Mouse (Mus musculus): ENCODE results near the gene Cd19. TPM values are rescaled to one million over a fixed set of nuclear protein-coding genes. Genes with fewer than 3 reads are reported as not detected.
"Not testable (repeated sequence)": the region's sequence is repeated elsewhere in the genome, so short reads cannot be mapped to it uniquely, and the experiment has no call there.

Cd19 gene
- total and polyA plus RNA-seq, 2 experiments from 2014 or later: 0.23 TPM; not detected in 1

GRCm38 (mm10) chr7:126418496-126418895 is 3.8 kb upstream of the Cd19 start:
- Histone ChIP-seq H3K9me3 (ENCODE audit: low read length) (no peaks in the 10 kb centered on the region), H3K9ac (replicated peaks; ENCODE audit: low read length, poor library complexity, severe bottlenecking) (no peak overlapping the region), H3K27me3 (ENCODE audit: insufficient read depth, low read length) (no peaks in the 10 kb centered on the region), H3K4me3 (ENCODE audit: low read depth, low read length) (no peak overlapping the region), H3K36me3 (ENCODE audit: insufficient read depth, low read length) (no peaks in the 10 kb centered on the region), H3K27ac (ENCODE audit: low read depth, low read length) (no peak overlapping the region), H3K4me1 (ENCODE audit: insufficient read depth, low read length) (no peaks in the 10 kb centered on the region), H3K4me2 (ENCODE audit: low read depth, low read length, poor library complexity, severe bottlenecking) (no peak overlapping the region)
- no peak for DNase-seq (ENCODE audit: low spot score)
- WGBS: 68% methylated on average over 3 of the region's 3 CpGs
- no peak for ATAC-seq (ENCODE audit: low FRiP score)
- no peak for TF ChIP-seq CTCF (IDR thresholded peaks at IDR 0.05)

- Histone ChIP-seq H3K4me1 (ENCODE audit: insufficient read depth, low read length) (no peaks in the 10 kb centered on the region), H3K27ac (ENCODE audit: low read depth, low read length) (no peak overlapping the region), H3K9me3 (ENCODE audit: low read length) (no peaks in the 10 kb centered on the region), H3K36me3 (ENCODE audit: insufficient read depth, low read length) (no peaks in the 10 kb centered on the region), H3K4me3 (ENCODE audit: low read depth, low read length) (no peak overlapping the region), H3K4me2 (ENCODE audit: low read depth, low read length, poor library complexity, severe bottlenecking) (no peak overlapping the region), H3K9ac (replicated peaks; ENCODE audit: low read length, poor library complexity, severe bottlenecking) (no peak overlapping the region), H3K27me3 (ENCODE audit: insufficient read depth, low read length) (no peaks in the 10 kb centered on the region)
- ATAC-seq (ENCODE audit: low FRiP score) (no peak), DNase-seq (ENCODE audit: low spot score) (no peak)
- 76% methylated on average over 4 of the region's 4 CpGs for WGBS
- TF ChIP-seq CTCF (IDR thresholded peaks at IDR 0.05): no peak
Measured at GRCm38 (mm10) chr7:126417606-126418005, 2.9 kb upstream of the Cd19 start.

DNA sequence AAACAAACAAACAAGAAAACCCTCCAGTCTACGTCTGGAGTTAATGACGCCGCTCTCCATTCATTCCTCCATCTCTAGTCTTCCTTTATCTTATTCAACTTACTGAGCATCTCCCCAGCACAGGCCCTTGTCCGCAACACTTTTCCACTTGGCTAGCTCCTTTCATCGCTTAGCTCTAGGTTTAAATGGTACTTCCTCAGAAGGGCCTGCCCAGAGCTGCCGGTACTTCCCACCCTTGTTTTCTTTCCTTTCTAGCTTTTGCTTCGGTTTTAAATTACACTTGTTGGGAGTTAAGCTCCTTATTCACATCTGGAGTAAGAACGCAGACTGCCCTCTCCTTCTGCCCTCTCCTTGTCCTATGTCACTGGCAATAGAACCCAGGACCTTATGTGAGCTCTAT is 2.4 kb upstream of the Cd19 start:
- H3K4me3 ChIP-seq (ENCODE audit: low read depth, low read length): no peak overlapping the region
- H3K27me3 ChIP-seq (ENCODE audit: insufficient read depth, low read length): no peaks in the 10 kb centered on the region
- DNase-seq (ENCODE audit: low spot score): no peak
- H3K27ac ChIP-seq (ENCODE audit: low read depth, low read length): no peak overlapping the region
- TF ChIP-seq CTCF (IDR thresholded peaks at IDR 0.05): no peak
- H3K9me3 ChIP-seq (ENCODE audit: low read length): no peaks in the 10 kb centered on the region
- H3K4me1 ChIP-seq (ENCODE audit: insufficient read depth, low read length): no peaks in the 10 kb centered on the region
- H3K4me2 ChIP-seq (ENCODE audit: low read depth, low read length, poor library complexity, severe bottlenecking): no peak overlapping the region
- no peak overlapping the region for H3K9ac ChIP-seq (replicated peaks; ENCODE audit: low read length, poor library complexity, severe bottlenecking)
- no peaks in the 10 kb centered on the region for H3K36me3 ChIP-seq (ENCODE audit: insufficient read depth, low read length)
- no peak for ATAC-seq (ENCODE audit: low FRiP score)
- WGBS: 13% methylated on average over 8 of the region's 8 CpGs

DNA sequence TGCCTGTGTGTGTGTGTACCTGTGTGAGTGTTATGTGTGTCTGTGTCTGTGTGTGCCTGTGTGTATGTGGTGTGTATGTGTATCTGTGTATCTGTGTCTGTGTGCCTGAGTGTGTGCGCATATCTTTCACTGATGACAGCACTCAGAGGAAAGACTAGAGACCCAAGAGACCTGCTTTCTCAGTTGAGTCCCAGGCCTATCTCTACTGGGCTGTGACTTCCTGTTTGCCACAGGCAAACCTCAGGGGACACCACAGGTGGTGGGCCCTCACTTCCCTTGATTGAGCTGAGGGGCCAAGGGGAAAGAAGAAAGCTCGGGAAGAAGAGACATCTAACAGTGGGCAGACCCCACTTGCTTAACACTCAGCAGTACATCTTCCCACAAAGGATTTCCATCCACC is 1.9 kb upstream of the Cd19 start:
- ATAC-seq (ENCODE audit: low FRiP score) (no peak), DNase-seq (ENCODE audit: low spot score) (no peak)
- Histone ChIP-seq H3K36me3 (ENCODE audit: insufficient read depth, low read length) (no peaks in the 10 kb centered on the region), H3K4me1 (ENCODE audit: insufficient read depth, low read length) (no peaks in the 10 kb centered on the region), H3K27me3 (ENCODE audit: insufficient read depth, low read length) (no peaks in the 10 kb centered on the region), H3K9me3 (ENCODE audit: low read length) (no peaks in the 10 kb centered on the region), H3K4me2 (ENCODE audit: low read depth, low read length, poor library complexity, severe bottlenecking) (no peak overlapping the region), H3K27ac (ENCODE audit: low read depth, low read length) (no peak overlapping the region), H3K4me3 (ENCODE audit: low read depth, low read length) (no peak overlapping the region), H3K9ac (replicated peaks; ENCODE audit: low read length, poor library complexity, severe bottlenecking) (no peak overlapping the region)
- WGBS: 53% methylated on average over 2 of the region's 2 CpGs
- no peak for TF ChIP-seq CTCF (IDR thresholded peaks at IDR 0.05)

GRCm38 (mm10) chr7:126411061-126411460 is 3.6 kb downstream of the Cd19 start:
- Histone ChIP-seq H3K9me3 (ENCODE audit: low read length) (no peaks in the 10 kb centered on the region), H3K27me3 (ENCODE audit: insufficient read depth, low read length) (no peaks in the 10 kb centered on the region), H3K27ac (ENCODE audit: low read depth, low read length) (no peak overlapping the region), H3K36me3 (ENCODE audit: insufficient read depth, low read length) (no peaks in the 10 kb centered on the region), H3K4me3 (ENCODE audit: low read depth, low read length) (no peak overlapping the region), H3K4me1 (ENCODE audit: insufficient read depth, low read length) (no peaks in the 10 kb centered on the region), H3K9ac (replicated peaks; ENCODE audit: low read length, poor library complexity, severe bottlenecking) (no peak overlapping the region), H3K4me2 (ENCODE audit: low read depth, low read length, poor library complexity, severe bottlenecking) (no peak overlapping the region)
- TF ChIP-seq CTCF (IDR thresholded peaks at IDR 0.05): no peak
- DNase-seq (ENCODE audit: low spot score) (no peak), ATAC-seq (ENCODE audit: low FRiP score) (no peak)
- WGBS: 84% methylated on average over 4 of the region's 4 CpGs

- Histone ChIP-seq H3K4me2 (ENCODE audit: low read depth, low read length, poor library complexity, severe bottlenecking) (no peak overlapping the region), H3K9ac (replicated peaks; ENCODE audit: low read length, poor library complexity, severe bottlenecking) (no peak overlapping the region), H3K27ac (ENCODE audit: low read depth, low read length) (no peak overlapping the region), H3K4me3 (ENCODE audit: low read depth, low read length) (no peak overlapping the region), H3K27me3 (ENCODE audit: insufficient read depth, low read length) (no peaks in the 10 kb centered on the region), H3K9me3 (ENCODE audit: low read length) (no peaks in the 10 kb centered on the region), H3K36me3 (ENCODE audit: insufficient read depth, low read length) (no peaks in the 10 kb centered on the region), H3K4me1 (ENCODE audit: insufficient read depth, low read length) (no peaks in the 10 kb centered on the region)
- WGBS: 76% methylated on average over 2 of the region's 2 CpGs
- DNase-seq (ENCODE audit: low spot score) (no peak), ATAC-seq (ENCODE audit: low FRiP score) (no peak)
- no peak for TF ChIP-seq CTCF (IDR thresholded peaks at IDR 0.05)
Measured at GRCm38 (mm10) chr7:126408686-126409085, 6.0 kb downstream of the Cd19 start.

GRCm38 (mm10) chr7:126402518-126402917 is 12.2 kb downstream of the Cd19 start:
- not testable (repeated sequence) for ATAC-seq (ENCODE audit: low FRiP score); H3K4me2 ChIP-seq (ENCODE audit: low read depth, low read length, poor library complexity, severe bottlenecking); H3K4me1 ChIP-seq (ENCODE audit: insufficient read depth, low read length); DNase-seq (ENCODE audit: low spot score); H3K4me3 ChIP-seq (ENCODE audit: low read depth, low read length); H3K9ac ChIP-seq (replicated peaks; ENCODE audit: low read length, poor library complexity, severe bottlenecking); H3K27me3 ChIP-seq (ENCODE audit: insufficient read depth, low read length); H3K27ac ChIP-seq (ENCODE audit: low read depth, low read length); H3K36me3 ChIP-seq (ENCODE audit: insufficient read depth, low read length); H3K9me3 ChIP-seq (ENCODE audit: low read length)
- WGBS: 82% methylated on average over 7 of the region's 8 CpGs
